Mouse (Mus musculus) intestine, embryonic 14.5 days (tissue): ENCODE measurements around the gene D11Wsu47e. TPM values are rescaled to one million over a fixed set of nuclear protein-coding genes. Genes with fewer than 3 reads are reported as not detected.

Experiments
- ATAC-seq: fragments of 200-750 bp; cut with Nextera tagmentation; replicated peaks from 2 replicates; pipeline ENCODE4 v1.8.0; 2017; ENCODE audit warnings: low read depth, moderate number of reproducible peaks, moderate TSS enrichment, moderate library complexity; ENCODE audit not compliant: low FRiP score, low TSS enrichment
- DNase-seq: peaks from one replicate; pipeline ENCODE4 v3.0.0-alpha.2; 2018; ENCODE audit warnings: low spot score
- H3K27ac ChIP-seq: fragments of 300-500 bp; sonication (generic); 2 replicates; pipeline ENCODE4 v1.5.1; 2014; ENCODE audit warnings: low read depth, mild to moderate bottlenecking, control low read depth
- H3K27me3 ChIP-seq: fragments of 300-500 bp; sonication (generic); replicated peaks from 2 replicates; pipeline ENCODE4 v1.6.1; 2014; ENCODE audit warnings: low read length, control low read depth; ENCODE audit not compliant: control insufficient read depth, insufficient read depth
- H3K36me3 ChIP-seq: fragments of 300-500 bp; sonication (generic); 2 replicates; pipeline ENCODE4 v1.6.1; 2014; ENCODE audit warnings: low read length, control low read depth; ENCODE audit not compliant: control insufficient read depth, insufficient read depth
- H3K4me1 ChIP-seq: fragments of 300-500 bp; sonication (generic); replicated peaks from 2 replicates; pipeline ENCODE4 v1.6.1; 2014; ENCODE audit warnings: low read length, control low read depth, mixed read lengths; ENCODE audit not compliant: control insufficient read depth, insufficient read depth
- H3K4me2 ChIP-seq: fragments of 300-500 bp; sonication (generic); 2 replicates; pipeline ENCODE4 v1.6.1; 2014; ENCODE audit warnings: low read length
- H3K4me3 ChIP-seq: fragments of 300-500 bp; sonication (generic); 2 replicates; pipeline ENCODE4 v1.5.1; 2014; ENCODE audit warnings: low read depth, low read length, control low read depth, mixed read lengths
- H3K9ac ChIP-seq: fragments of 300-500 bp; sonication (generic); 2 replicates; pipeline ENCODE4 v1.6.1; 2014; ENCODE audit warnings: mild to moderate bottlenecking, low read length
- H3K9me3 ChIP-seq: fragments of 300-500 bp; sonication (generic); 2 replicates; pipeline ENCODE4 v1.6.1; 2016; ENCODE audit warnings: low read length, control low read depth; ENCODE audit not compliant: control insufficient read depth
- WGBS: fragments of 180-500 bp; shearing (Covaris S2); extraction: QIAGEN DNeasy Blood & Tissue Kit; methylation state at CpG from one replicate; pipeline ENCODE4 v1.1.7; 2014; 5-methylcytosine and 5-hydroxymethylcytosine counted together
- polyA plus RNA-seq: library from polyadenylated mRNA; unstranded; fragments of >200 nt; fragmentation: Nextera tagmentation; extraction: Ambion mirVana; gene quantifications from 2 replicates; pipeline ENCODE4 v1.2.1, GENCODE M21; 2014

The D11Wsu47e gene
- polyA plus RNA-seq, 1 experiment from 2014 or later = 22.9 TPM

DNA sequence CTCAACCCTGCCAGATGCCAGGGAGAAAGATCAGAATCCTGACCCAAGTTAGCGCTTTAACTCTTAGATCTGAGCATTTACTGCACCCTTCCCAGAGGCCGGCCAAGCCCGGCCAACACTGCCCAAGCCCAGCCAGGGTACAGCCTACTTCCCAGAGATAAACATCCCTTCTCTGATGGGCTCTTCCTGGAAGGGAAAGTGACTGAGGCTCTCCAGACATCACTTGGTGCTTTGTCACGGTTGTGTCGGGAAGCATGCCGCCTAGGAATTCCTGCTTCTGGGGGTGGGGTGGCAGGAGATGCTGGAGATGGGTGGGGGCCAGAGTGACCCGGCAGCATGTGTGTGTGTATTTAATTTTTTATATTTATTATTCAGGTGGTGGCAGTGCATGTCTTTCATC lies 55.9 kb downstream of the D11Wsu47e start:
- Histone ChIP-seq H3K9me3 (no peaks in the 10 kb centered on the region), H3K27me3 (no peaks in the 10 kb centered on the region), H3K27ac (no peak overlapping the region), H3K4me1 (peaks cover 39% of the 10 kb centered on the region), H3K36me3 (peaks cover 6% of the 10 kb centered on the region), H3K4me2 (no peak overlapping the region), H3K4me3 (no peak overlapping the region), H3K9ac (no peak overlapping the region)
- WGBS = 35% methylated on average over 7 of the region's 7 CpGs
- ATAC-seq (no peak), DNase-seq (no peak)

DNA sequence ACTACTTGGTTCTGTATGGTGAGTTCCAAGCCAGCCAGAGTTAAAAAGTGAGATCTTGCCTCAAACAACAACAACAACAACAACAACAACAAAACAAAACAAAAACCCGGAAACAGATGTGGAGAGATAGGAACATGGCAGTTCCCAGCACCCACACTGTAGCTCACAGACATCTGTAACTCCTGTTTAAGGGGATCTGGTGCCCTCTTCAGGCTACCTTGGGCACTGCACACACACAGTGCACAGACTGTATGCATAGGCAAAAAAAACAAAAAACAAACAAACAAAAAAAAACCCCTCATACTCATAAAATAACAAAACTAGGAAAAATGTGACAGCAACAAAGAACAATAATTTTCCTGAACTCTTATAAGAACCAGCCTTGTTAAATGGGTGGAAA lies 58.8 kb downstream of the D11Wsu47e start:
- Histone ChIP-seq H3K9ac (no peak overlapping the region), H3K9me3 (no peaks in the 10 kb centered on the region), H3K4me3 (no peak overlapping the region), H3K27ac (no peak overlapping the region), H3K36me3 (peaks cover 16% of the 10 kb centered on the region), H3K4me2 (no peak overlapping the region), H3K4me1 (peaks cover 39% of the 10 kb centered on the region), H3K27me3 (no peaks in the 10 kb centered on the region)
- no peak for DNase-seq
- WGBS = 95% methylated on average over 1 of the region's 1 CpGs
- ATAC-seq = no peak

Other genes with a start within 250 kb of the D11Wsu47e start
- 0.30 and 0.47 TPM in 2 replicates for gene Sstr2, start 65.1 kb upstream of the D11Wsu47e start, polyA plus RNA-seq
- gene Cog1, start 35.2 kb upstream of the D11Wsu47e start, polyA plus RNA-seq = 25.2 and 25.7 TPM in 2 replicates
- gene Slc39a11, start 34.3 kb upstream of the D11Wsu47e start, polyA plus RNA-seq = 24.0 and 24.4 TPM in 2 replicates
- gene Fam104a, start 257 bp upstream of the D11Wsu47e start, polyA plus RNA-seq = 49.6 and 52.3 TPM in 2 replicates
- 0.18 and 0.34 TPM in 2 replicates for gene Cpsf4l, start 25.6 kb downstream of the D11Wsu47e start, polyA plus RNA-seq
- 46.8 and 52.0 TPM in 2 replicates for gene Cdc42ep4, start 67.5 kb downstream of the D11Wsu47e start, polyA plus RNA-seq